Mouse (Mus musculus) right cerebral cortex, adult 2 months (tissue): ENCODE results near the gene Ccdc27.
A peak's percentile ranks its signal among the peaks of the same experiment; 100 is the strongest.

Source experiments
- DNase-seq, 2 experiments: peaks; one replicate each; pipeline ENCODE4 v3.0.0; 2021 to 2022; ENCODE audit warnings: low spot score in 2 of 2

Gene Ccdc27

DNA sequence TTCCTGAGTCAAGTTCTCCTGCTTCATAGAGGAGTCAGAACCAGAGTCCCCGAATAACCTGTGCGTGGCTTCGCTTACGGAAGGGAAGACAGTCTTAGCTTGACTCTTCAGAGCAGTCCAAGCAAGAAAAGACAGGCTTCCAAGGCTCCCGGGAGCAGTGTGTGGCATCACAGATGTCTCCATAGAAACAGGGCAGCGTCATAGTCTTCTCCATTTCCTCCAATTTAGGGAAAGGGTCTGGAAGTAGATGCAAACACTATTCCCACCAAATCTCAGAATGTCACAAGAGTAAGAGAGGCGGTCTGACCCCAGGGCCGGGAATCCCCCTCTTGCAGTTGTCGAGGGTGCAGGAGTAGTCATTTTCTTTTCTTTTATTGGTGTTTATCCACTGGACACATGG is at the start of gene Ccdc27:
Gene Ccdc27 (minus strand): TSS at position 101 of the 400 bp plus-strand sequence.
- no peak for DNase-seq

DNA sequence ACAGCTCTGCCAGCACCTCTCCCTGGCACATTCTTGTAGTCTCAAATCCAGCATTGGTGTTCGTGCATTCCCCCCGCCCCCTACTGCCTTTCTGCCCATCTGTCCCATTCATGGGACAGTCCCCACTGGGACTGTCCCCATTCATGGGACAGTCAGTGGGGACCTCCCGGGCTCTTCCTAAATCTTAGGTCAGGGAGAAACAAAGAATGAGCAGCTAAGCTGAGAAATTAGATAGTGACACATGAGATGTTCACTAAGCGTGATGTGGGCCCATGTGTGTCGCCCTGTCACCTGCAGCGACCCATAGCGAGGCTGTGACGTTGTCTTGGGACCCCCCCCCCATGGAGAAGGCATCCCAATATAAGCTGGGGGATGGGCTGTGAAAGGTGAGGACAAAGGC is 48.9 kb upstream of the Ccdc27 start:
- DNase-seq = no peak

DNA sequence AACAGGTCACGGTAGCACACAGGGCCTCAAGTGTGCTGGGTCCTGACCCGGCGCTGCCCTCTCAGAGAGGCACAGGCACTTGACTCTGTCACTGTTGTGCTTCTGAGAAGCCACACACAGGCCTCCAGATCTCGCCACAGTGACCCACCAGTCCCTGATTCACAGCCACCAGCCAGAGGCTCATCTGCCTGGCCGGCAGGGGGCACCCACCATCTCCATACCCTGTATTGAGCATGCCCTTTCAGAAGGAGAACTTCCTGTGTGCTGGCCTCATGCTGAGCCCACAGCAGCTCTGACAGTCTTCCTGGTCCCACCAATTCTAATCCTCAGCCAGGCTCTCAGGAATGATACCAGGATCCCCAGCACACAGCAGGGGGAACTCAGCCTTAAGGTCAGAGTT is 46.7 kb upstream of the Ccdc27 start:
- no peak for DNase-seq

DNA sequence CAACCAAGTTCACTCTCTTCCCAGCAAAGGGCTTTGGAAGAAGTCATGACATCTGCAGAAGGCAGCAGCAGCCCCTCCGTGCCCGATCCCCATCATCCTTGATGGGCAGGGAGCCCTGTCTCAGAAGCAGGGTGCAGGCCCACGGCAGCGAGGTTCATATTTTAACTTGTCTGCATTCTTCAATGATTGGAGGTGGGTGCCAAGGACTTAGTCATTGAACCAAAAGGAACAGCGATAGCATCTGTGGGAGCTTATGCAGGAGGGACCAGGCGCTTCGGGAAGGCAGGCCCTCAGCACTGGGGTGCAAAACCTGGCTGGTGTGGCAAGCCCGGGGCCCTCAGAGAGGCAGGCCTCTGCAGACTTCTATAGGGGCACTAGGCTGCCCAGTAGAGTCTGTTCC is 44.0 kb upstream of the Ccdc27 start:
- peak in 1 of 2 experiments; percentile 23 for DNase-seq

DNA sequence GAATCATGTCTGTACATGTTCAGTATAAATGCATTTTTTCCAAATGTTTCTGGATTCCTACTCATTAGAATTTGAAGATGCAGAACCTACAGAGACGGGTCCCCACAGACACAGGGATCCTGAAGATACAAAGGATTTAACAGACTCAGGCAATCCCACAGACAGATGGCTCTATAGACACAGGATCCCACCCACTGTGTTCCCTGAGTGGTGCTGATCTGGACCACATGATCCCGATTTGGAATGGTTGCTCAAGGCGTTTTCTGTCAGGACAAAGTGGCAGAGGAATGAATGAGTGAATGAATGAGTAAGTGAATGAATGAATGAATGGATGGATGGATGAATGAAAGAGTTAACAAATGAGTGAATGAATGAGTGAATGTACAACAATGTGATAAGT is 43.4 kb upstream of the Ccdc27 start:
- peak in 1 of 2 experiments; percentile 25 for DNase-seq

DNA sequence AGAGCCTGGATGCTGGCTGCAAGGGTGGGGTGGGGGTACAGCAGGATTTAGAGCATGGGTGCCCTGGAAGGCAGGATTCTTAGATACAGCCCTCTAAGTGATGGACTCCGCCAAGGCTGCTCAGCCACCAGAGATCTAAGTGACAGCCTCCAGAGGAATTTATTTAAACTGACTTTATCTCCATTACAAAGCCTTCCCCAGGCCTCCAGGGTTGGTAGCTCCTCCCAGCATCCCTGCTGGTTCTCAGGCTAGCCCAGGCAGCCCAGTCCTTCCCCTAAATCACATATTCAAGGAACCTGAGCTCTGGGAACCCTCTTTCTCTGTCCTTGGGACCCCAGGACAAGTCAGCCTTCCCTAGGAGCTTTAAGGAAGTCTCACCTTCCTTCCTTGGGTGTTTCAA is 39.5 kb upstream of the Ccdc27 start:
- no peak for DNase-seq

DNA sequence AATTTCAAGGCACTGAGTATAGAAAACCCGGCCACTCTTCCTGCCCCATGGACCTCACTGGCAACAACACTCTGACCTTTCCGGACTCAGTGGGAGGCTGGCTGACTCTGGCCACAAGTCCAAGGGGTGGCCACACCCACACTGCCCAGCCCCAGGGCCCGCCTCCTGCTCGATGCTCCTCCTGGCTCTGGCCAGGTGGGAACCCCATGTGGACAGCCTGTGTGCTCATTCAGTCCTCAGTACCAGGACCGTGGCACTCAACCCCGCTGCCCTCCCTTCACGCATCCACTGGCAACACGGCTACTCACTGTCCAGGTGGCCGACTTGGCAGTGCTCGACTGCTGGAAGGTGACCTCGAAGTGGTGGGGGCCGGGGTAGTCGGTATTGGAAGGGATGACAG is 38.5 kb upstream of the Ccdc27 start:
- DNase-seq = no peak

DNA sequence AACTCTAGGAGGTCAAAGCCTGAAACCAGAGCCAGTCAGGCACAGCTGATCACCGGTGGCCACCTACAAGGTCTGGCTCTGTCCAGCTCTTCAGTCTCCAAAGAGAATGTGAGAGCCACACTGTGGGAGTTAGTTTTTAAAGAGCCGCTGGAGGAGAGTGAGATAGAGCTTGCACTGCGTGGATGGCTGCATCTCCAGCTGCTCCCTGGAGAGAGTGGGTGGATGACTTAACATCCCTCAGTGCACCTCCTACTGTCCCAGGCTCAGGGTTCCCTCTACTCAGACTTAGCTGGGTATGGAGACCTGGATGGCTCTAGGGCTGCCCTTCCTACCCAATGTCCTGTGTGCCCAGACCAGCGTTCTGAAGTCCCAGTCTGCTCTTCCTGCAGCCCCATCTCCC is 37.7 kb upstream of the Ccdc27 start:
- DNase-seq = peak; percentile 28 to 39

DNA sequence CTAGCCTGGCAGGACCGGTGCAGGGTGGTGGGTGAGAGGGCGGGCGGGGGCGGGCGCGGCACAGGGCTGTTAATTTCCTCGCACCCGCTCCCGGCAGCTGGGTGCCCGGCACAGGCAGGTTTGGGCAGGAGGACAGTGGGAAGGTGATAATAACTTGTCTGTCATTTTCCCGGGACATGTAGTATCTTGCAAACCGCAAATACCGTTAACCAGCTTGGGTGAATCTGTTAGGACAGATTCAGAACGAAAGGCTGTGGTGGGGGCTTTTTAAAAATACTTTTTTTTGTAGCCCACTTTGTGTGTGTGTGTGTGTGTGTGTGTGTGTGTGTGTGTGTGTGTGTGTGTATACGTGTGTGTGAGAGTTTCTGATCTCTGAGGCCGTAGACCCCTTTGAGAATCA is 29.5 kb upstream of the Ccdc27 start:
- no peak for DNase-seq

DNA sequence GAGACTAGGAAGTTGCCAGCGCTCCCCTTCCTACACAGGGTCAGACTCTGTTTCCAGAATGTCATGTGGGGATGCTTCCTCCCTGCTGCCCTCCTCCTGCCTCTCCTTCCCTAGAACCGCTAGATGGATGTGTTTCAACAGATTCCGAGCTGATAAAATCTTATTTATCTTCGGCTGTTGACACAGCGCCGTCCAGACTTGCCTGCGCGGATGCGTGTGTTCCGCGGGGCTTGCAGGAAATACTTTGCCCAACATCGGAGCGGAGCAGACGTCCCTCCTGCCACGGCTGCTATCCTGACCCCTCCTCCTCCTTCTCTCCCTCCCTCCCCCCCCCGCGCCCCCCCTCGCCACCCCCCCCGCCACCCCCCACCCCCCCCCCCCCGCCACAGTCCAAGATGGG is 29.0 kb upstream of the Ccdc27 start:
- no peak for DNase-seq

DNA sequence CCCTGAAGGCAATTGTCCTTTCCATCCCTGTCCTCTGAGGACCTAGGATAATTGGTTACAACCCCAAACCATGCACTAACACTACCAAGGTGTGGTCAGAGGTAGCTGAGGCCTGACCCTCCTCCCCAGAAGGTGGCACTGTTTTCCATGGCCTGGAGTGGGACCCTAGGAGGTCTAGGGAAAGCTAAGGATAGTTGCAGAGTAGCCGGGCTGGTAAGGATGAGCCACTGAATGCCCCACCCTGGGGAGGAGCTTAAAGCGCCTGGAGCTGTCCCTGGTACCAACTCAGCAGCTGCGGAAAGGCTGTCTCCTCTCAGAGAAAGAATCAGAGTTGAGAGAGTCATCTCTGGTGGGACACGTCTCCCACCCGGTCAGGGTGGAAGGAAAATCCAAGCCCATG is 28.4 kb upstream of the Ccdc27 start:
- DNase-seq = no peak

DNA sequence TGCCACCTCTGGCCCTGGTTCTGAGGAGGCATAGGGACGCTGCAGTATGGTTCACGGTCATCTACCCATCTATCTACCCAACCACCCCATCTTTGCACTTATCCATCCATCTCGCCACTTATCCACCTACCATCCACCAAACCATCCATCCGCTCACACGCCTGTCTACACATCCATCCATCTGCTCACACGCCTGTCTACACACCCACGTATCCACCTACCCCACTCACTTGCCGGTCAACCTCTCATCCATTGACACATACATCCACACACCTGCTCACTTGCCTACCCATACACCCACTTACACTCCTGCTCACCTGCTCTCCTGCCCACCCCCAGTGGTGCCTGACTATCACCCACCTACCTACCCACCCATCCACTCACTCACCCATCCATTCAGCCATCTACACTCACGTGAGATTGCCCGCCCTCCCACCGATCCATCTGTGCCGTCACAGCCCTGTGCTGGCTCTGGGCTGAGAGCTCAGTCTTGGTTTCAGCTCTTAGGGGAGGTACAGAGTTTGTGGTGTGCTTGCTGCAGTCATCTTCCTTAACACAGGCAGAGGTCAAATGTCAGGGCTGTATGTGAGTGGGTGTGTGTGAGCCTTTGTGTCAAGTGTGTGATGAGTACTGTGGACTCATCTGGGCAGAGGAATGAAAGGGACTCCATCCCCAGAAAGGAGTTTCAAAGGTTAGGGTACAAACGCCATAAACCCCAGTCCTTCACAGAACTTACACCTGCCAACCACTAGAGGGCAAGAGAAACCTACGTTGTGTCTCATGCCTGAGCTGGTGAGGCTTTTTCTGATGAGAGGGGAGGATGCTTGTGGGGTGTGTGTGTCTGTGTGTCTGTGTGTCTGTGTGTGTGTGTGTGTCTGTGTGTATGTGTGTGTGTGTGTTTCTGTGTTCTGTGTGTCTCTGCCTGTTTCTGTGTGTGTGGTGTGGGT is 22.6 kb upstream of the Ccdc27 start:
- DNase-seq = peak; percentile 34 to 40

DNA sequence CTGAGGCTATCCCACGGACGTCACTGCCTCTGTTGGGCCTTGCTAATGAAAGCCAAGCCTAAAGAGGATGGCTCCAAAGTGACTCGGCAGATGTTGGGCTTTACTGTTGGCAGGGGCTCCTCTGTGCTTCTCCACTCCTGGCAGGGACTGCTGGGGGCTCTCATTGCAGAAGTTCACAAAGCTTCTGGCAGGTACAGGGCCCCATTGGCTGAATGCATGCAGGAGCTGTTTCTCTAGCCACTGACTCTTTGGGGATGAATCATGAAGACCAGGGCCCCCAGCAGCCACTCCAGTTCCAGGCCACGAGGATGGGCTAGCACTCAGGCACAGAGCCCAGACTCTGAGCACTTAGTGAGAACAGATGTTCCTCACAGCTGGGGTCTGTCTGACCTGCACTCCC is 15.2 kb upstream of the Ccdc27 start:
- no peak for DNase-seq

DNA sequence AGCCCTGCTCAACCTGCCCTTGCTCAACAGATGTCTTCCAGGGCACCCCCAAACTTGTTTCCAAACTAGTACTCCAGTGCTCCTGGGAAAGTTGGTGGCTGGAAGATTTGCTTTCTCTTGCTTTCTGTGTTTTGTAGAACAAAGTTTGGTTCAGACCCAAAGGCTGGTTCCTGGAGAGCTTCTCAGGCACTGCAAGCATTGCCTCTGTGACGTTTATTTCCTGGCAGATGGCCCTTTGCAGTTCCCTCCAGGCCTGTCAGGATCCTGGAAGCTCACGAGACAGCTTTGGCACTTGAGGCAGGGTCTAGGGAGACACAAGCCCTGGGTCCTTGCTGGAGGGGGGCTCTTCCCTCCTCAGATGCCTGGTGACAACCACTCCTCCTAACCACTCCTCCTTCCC is 14.2 kb upstream of the Ccdc27 start:
- no peak for DNase-seq

DNA sequence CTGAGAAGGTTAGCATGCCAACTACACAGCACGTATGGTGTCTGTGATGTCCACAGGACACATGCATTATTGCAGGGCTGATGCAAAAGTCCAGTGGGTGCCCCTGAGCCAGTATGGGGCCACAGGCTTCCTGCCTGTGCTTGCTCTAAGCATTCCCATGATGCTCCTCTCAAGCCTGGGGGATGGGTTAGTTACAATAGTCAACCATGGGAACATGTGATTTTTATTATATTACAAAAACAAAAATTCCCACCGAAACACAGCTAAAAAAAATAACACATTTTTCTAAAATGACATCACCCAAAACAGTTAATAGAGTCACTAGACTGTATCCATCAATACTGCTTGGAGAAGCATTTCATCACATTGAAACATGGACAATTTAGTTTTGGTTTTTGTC is 13.6 kb upstream of the Ccdc27 start:
- no peak for DNase-seq

DNA sequence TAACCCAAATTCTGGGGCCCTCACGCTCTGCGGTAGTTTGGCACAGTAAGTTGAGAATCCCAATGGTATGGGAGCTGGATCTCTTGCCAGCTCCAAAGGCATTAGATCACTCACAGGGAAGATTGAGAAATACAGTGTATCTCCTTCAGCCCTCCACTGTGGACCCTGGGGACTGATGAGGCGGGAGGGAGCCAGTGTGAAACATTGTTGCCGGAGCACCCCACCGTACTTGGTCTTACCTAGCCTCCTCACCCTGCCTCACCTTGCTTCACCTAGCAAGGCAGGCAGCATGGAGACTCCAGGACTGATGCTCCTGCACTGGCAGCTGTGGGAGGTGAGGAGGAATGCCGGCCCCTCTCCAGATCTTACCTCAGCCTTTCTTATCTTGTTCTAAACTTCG is 13.0 kb upstream of the Ccdc27 start:
- no peak for DNase-seq

DNA sequence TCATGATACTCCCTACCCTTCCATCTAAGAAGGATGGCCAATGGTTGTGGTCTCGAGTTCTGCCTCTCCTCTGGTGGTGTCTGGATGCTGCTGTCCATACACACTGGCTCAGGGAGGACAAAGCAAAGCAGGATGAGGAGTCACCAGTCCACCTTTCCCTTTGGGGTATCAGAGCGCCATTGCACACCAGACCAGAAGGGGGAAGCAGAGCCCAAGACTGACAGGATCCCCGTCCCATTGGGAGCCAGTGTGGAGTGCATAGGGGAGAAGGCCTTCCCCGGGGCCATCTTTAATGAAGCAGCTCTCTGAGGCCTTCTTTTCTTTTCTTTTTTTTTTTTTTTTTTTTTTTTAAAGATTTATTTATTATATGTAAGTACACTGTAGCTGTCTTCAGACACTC is 10.6 kb upstream of the Ccdc27 start:
- DNase-seq = no peak

DNA sequence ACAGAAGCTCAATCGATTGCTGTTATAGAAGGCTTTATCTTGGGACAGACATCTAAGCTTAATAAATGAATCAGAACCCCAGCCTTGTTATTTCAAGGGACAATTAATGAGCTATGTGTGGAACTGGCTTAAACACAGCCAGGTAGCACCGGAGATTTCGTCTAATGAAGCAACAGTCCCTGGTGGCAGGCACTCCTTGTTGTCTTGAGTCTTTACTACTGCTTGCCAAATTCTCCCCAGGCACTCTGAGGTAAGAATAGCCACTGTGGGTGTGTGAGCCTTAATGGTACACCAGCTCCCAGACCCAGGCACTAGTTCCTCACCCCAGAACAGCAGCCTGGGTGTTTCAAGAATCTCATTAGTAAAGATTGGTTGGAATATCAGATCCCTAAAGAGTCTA is 8.9 kb upstream of the Ccdc27 start:
- DNase-seq = peak; percentile 20 to 27

DNA sequence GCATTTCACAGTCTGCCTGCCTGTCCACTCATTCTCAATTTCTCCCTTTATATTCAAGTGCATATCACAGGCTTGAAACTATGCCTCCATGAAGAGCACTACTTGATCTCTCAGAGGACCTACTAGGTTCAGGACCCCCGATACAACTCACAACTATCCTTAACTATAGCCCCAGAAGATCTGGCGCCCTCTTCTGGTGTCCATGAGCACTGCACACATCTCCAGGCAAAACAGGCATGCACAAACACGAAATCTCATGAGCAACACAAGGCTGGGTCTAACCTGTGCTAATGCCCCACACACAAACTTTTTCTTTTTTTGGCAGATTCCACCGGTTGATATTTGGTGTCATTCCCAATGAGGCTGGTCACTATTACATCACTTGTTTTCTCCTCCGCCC is 3.4 kb upstream of the Ccdc27 start:
- DNase-seq = no peak

DNA sequence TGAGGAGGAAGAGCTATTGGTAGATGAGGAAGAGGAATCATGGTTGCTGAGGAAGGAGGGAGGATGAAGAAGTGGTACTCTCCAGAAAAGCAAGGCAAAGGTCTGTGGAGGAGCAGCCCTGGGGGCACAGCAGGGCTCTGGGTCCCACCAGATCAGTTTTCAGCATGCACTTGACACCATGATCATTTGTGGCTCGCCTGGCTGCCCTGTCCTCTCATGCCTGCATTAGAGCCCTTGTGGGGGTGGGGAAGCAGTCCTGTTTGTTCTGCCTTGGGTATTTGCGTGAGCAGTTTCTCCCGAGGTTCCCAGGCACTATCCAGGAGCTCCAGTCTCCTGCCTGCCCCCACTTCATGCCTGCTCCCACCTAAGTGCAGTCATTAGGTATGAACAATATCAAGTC is 5.4 kb downstream of the Ccdc27 start:
- DNase-seq = no peak

DNA sequence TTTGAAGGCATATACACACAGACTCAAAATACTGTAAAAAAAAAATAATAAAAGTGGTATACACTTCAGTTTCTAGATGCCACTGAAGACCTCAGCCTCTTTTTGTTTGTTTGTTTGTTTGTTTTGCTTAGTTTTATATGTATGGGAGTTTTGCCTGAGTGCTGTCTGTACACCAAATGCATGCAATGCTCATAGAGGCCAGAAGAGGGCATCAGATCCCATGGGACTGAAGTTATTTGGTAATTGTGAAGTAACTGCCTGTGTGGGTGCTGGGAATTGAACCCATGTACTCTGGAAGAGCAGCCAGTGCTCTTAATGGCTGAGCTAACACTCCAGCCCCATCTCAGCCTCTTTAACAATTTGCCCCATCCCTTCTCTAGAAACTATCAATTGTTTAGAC is 13.8 kb downstream of the Ccdc27 start:
- DNase-seq = no peak

DNA sequence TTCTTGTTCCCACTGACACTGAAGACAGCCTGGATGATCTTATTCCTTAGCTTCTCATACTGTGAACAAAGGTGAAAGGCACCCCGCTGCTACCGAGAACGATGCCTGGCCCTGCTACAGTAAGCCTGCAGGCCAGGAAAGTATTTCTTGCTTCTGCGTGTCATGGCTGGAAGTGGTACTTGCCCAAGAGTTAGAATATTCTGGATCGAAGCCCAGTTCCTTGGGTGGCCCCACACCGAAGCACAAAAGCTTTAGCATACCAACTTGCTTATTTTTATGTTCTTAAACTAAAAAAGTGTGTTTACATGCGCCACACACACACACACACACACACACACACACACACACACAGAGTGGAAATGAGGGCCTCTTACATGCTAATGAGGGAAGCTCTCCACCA is 14.4 kb downstream of the Ccdc27 start:
- no peak for DNase-seq

DNA sequence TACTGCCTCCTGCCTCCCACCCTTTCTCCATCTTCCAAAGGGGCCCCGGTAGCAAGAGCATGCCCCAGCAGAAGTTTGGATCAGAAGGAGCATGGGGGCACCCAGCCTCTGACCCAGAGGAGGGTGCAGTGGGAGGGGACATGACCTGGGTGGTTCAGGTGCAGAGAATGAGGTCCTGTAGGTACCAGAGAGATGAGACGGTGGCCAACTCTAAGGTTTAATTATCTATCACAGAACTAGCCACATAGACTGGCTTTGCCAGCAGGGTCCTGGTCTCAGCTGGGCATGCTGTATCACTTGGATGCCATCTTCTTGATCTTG is 16.1 kb downstream of the Ccdc27 start:
- no peak for DNase-seq
